Mouse (Mus musculus) liver, embryonic 14.5 days (tissue): ENCODE measurements around the gene Gng10. TPM values are rescaled to one million over a fixed set of nuclear protein-coding genes. Genes with fewer than 3 reads are reported as not detected.

Experiments
- ATAC-seq: fragments of 200-750 bp; cut with Nextera tagmentation; 2 replicates; pipeline ENCODE4 v1.8.0; 2017; ENCODE audit warnings: moderate number of reproducible peaks, mild to moderate bottlenecking, moderate library complexity; ENCODE audit not compliant: insufficient read depth
- DNase-seq, 3 experiments: peaks; one replicate each; pipeline ENCODE4 v3.0.0-alpha.2; 2012 to 2013; ENCODE audit warnings: low read depth in 3 of 3, low spot score in 3 of 3
- H3K27ac ChIP-seq: fragments of 300-500 bp; sonication (generic); 2 replicates; pipeline ENCODE4 v1.5.1; 2014; ENCODE audit warnings: moderate library complexity, mild to moderate bottlenecking, control low read depth, inconsistent platforms
- H3K27me3 ChIP-seq: fragments of 300-500 bp; sonication (generic); 2 replicates; pipeline ENCODE4 v1.6.1; 2014; ENCODE audit warnings: mild to moderate bottlenecking, low read length, moderate library complexity; ENCODE audit not compliant: control insufficient read depth, insufficient read depth
- H3K36me3 ChIP-seq: fragments of 300-500 bp; sonication (generic); replicated peaks from 2 replicates; pipeline ENCODE4 v1.6.1; 2014; ENCODE audit warnings: low read depth; ENCODE audit not compliant: control insufficient read depth, insufficient read depth
- H3K4me1 ChIP-seq, 2 experiments: fragments of 200-500 bp in 1 of 2; fragments of 300-500 bp in 1 of 2; sonication (generic) in 1 of 2; replicated peaks; 2 replicates each; pipeline ENCODE4 v1.6.1; 2012 to 2014; ENCODE audit warnings: antibody characterized with exemption in 1 of 2, inconsistent platforms in 1 of 2, low read length in 1 of 2; ENCODE audit not compliant: control insufficient read depth in 2 of 2, insufficient read depth in 2 of 2
- H3K4me2 ChIP-seq: fragments of 300-500 bp; sonication (generic); 2 replicates; pipeline ENCODE4 v1.6.1; 2014; ENCODE audit warnings: low read depth, mild to moderate bottlenecking, control low read depth, moderate library complexity
- H3K4me3 ChIP-seq, 2 experiments: fragments of 200-500 bp in 1 of 2; fragments of 300-500 bp in 1 of 2; sonication (generic) in 1 of 2; 2 replicates each; pipeline ENCODE4 v1.5.1; 2012 to 2014; ENCODE audit warnings: low read depth in 2 of 2, low read length in 2 of 2, mild to moderate bottlenecking in 2 of 2, control low read depth in 1 of 2, inconsistent platforms in 1 of 2, moderate library complexity in 1 of 2; ENCODE audit not compliant: insufficient read depth in 1 of 2
- H3K9ac ChIP-seq: fragments of 300-500 bp; sonication (generic); replicated peaks from 2 replicates; pipeline ENCODE4 v1.6.1; 2014; ENCODE audit warnings: mild to moderate bottlenecking, control low read depth, moderate library complexity
- H3K9me3 ChIP-seq: fragments of 300-500 bp; sonication (generic); 2 replicates; pipeline ENCODE4 v1.6.1; 2016; ENCODE audit warnings: low read length, mixed read lengths; ENCODE audit not compliant: control insufficient read depth
- CTCF ChIP-seq: IDR thresholded peaks from 2 replicates; pipeline ENCODE4 v1.5.1; 2016; ENCODE audit warnings: antibody characterized with exemption, low read depth, control low read depth
- EP300 ChIP-seq: IDR thresholded peaks from 2 replicates; pipeline ENCODE4 v1.6.1; 2016; ENCODE audit warnings: antibody characterized with exemption, low read depth
- WGBS: fragments of 180-500 bp; shearing (Covaris S2); extraction: QIAGEN DNeasy Blood & Tissue Kit; methylation state at CpG from one replicate; pipeline ENCODE4 v1.1.7; 2014; ENCODE audit not compliant: insufficient replicate concordance; 5-methylcytosine and 5-hydroxymethylcytosine counted together
- polyA plus RNA-seq, 2 experiments: library from polyadenylated mRNA; depleted of rRNA in 1 of 2; stranded (reverse) in 1 of 2; unstranded in 1 of 2; fragments of >200 nt; fragmentation: Nextera tagmentation in 1 of 2; extraction: Ambion mirVana in 1 of 2; gene quantifications; 2 replicates each; pipeline versions ENCODE4 v1.2.1 to v1.2.3; 2012 to 2014

The Gng10 gene
- polyA plus RNA-seq, 2 experiments = 10.7 to 30.2 TPM

DNA sequence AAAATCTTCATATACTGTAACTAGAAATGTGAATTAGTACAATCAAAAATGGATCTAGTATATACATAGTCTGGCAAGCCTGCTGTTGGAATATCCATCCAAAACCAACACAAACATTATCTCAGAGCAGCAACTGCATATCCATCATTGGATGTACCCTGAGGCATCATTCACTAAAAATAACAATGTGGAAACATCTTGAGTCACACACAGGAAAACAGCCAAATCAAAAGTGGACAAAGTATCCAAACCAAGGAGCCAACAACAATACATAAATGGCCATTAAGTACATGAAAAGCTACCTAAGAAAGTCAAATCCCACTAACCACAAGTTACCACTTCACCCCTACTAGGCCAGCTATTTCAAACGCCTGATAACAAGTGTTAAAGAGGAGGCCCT is 54.5 kb downstream of the Gng10 start:
- Histone ChIP-seq H3K4me2 (no peak overlapping the region), H3K27me3 (no peaks in the 10 kb centered on the region), H3K4me3 (no peak overlapping the region), H3K27ac (no peak overlapping the region), H3K36me3 (no peaks in the 10 kb centered on the region), H3K9ac (no peak overlapping the region), H3K9me3 (no peaks in the 10 kb centered on the region), H3K4me1 (no peaks in the 10 kb centered on the region)
- no peak for ATAC-seq
- whole genome bisulfite sequencing = 16% methylated on average over 1 of the region's 1 CpGs
- no peak for DNase-seq
- TF ChIP-seq CTCF = no peak
- no peak for TF ChIP-seq EP300

Other genes starting within 250 kb of the Gng10 start
- not detected in 2 replicates for gene Olfr267, start 247.4 kb upstream of the Gng10 start, polyA plus RNA-seq (2012; rRNA removed)
- gene Olfr267, start 247.4 kb upstream of the Gng10 start, polyA plus RNA-seq (2014; fragmentation: Nextera tagmentation; extraction: Ambion mirVana) = 0.06 TPM in 1 of 2 replicates, not detected in the other
- gene Ecpas, start 122.3 kb upstream of the Gng10 start, polyA plus RNA-seq (2012; rRNA removed) = 5.5 and 9.7 TPM in 2 replicates
- gene Ecpas, start 122.3 kb upstream of the Gng10 start, polyA plus RNA-seq (2014; fragmentation: Nextera tagmentation; extraction: Ambion mirVana) = 16.8 and 20.8 TPM in 2 replicates
- 0.03 and 0.08 TPM in 2 replicates for gene Zkscan16, start 91.5 kb upstream of the Gng10 start, polyA plus RNA-seq (2012; rRNA removed)
- 0.06 and 0.11 TPM in 2 replicates for gene Zkscan16, start 91.5 kb upstream of the Gng10 start, polyA plus RNA-seq (2014; fragmentation: Nextera tagmentation; extraction: Ambion mirVana)
- 6.2 and 11.1 TPM in 2 replicates for gene Ptgr1, start 48.0 kb upstream of the Gng10 start, polyA plus RNA-seq (2012; rRNA removed)
- gene Ptgr1, start 48.0 kb upstream of the Gng10 start, polyA plus RNA-seq (2014; fragmentation: Nextera tagmentation; extraction: Ambion mirVana) = 14.8 and 16.0 TPM in 2 replicates
- 1.4 and 2.4 TPM in 2 replicates for gene Dnajc25, start 40.0 kb upstream of the Gng10 start, polyA plus RNA-seq (2012; rRNA removed)
- 5.4 and 7.1 TPM in 2 replicates for gene Dnajc25, start 40.0 kb upstream of the Gng10 start, polyA plus RNA-seq (2014; fragmentation: Nextera tagmentation; extraction: Ambion mirVana)
- gene Gm20503, start 31.9 kb upstream of the Gng10 start, polyA plus RNA-seq (2012; rRNA removed) = not detected in 2 replicates
- 4.4 and 5.1 TPM in 2 replicates for gene Gm20503, start 31.9 kb upstream of the Gng10 start, polyA plus RNA-seq (2014; fragmentation: Nextera tagmentation; extraction: Ambion mirVana)
- not detected in 2 replicates for gene AI481877, start 103.9 kb downstream of the Gng10 start, polyA plus RNA-seq (2012; rRNA removed)
- not detected in 2 replicates for gene AI481877, start 103.9 kb downstream of the Gng10 start, polyA plus RNA-seq (2014; fragmentation: Nextera tagmentation; extraction: Ambion mirVana)
- gene Ugcg, start 154.2 kb downstream of the Gng10 start, polyA plus RNA-seq (2012; rRNA removed) = 19.3 and 21.7 TPM in 2 replicates
- gene Ugcg, start 154.2 kb downstream of the Gng10 start, polyA plus RNA-seq (2014; fragmentation: Nextera tagmentation; extraction: Ambion mirVana) = 7.5 and 9.9 TPM in 2 replicates